Mouse (Mus musculus): ENCODE measurements at regions not wholly inside any gene's neighbourhood (a gene's known extent, or its start where the extent isn't known, plus 50 kb on each side); places are given as distances from the start of the nearest gene placed in this dataset.

DNA sequence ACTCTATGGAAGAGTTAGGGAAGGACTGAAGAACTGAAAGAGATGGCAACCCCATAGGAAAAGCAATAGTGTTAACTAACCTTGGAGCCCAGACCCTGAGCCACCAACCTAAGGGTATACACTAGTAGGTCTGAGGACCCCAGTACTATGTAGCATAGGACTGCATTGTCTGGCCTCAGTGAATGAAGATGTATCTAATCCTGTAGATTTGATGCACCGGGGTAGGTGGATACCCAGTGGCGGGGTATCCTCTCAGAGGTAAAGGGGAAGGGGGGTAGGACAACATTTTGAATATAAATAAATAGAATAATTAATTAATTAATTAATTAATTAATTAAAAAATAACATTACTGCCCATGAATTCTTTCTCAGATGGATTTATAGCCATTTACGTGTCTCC is 387.9 kb upstream of the 4921530L21Rik start:
- Histone ChIP-seq H3K4me3 (ENCODE audit: insufficient read depth, low read length) (no peak overlapping the region), H3K27ac (ENCODE audit: insufficient read depth, low read depth, low read length) (no peak overlapping the region), H3K4me1 (ENCODE audit: control insufficient read depth, insufficient read depth, low read length) (peaks cover 3% of the 10 kb centered on the region; the same call in 1 of the 2 replicates)
- TF ChIP-seq POLR2A (IDR thresholded peaks at IDR 0.05; ENCODE audit: borderline replicate concordance, low read depth, low read length) (no peak), CTCF (IDR thresholded peaks at IDR 0.05; ENCODE audit: low read depth, low read length) (no peak)

DNA sequence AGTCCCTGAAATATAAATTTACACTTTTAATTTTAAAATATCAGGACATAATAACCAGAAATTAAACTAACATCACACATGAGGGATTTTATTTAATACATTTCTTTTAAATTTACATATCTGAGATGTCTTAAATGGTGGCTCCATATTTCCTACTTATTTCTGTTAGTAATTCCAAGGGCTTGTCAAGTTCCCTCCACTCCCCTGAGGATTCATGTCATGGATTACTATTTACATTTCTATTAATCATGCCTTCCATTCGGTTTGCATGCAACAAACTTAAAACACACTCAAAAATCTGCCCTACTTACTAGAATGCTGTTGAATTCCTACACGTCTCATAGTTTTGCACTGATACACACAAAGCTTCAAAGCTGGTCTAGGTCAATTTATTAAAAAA is 387.1 kb upstream of the 4921530L21Rik start:
- TF ChIP-seq CTCF (IDR thresholded peaks at IDR 0.05; ENCODE audit: low read depth, low read length) = no peak
- no peak for TF ChIP-seq POLR2A (IDR thresholded peaks at IDR 0.05; ENCODE audit: borderline replicate concordance, low read depth, low read length)
- Histone ChIP-seq H3K4me1 (ENCODE audit: control insufficient read depth, insufficient read depth, low read length) (peaks cover 3% of the 10 kb centered on the region; the same call in 1 of the 2 replicates), H3K4me3 (ENCODE audit: insufficient read depth, low read length) (no peak overlapping the region), H3K27ac (ENCODE audit: insufficient read depth, low read depth, low read length) (no peak overlapping the region)

DNA sequence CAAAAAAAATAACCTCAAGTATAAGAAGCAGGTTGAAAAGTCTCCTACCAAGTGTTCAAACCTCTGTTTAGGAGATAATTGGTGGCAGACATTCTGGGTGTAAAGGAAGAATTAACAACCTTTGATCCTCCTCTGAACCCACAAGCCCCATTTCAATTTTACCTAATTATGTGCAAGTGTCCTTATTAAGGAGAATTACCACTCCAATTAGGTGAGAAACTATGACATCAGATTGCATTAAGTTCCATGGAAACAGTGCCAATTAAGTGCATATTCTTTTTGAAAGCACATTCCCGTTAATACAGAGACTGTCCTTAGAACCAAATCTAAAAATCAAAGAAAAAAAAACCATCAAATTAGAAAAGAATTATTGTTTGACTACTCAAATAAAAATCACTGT is 366.0 kb upstream of the 4921530L21Rik start:
- H3K4me3 ChIP-seq (ENCODE audit: insufficient read depth, low read length) = no peak overlapping the region
- peaks cover 2% of the 10 kb centered on the region for H3K4me1 ChIP-seq (ENCODE audit: control insufficient read depth, insufficient read depth, low read length)
- no peak overlapping the region for H3K27ac ChIP-seq (ENCODE audit: insufficient read depth, low read depth, low read length)
- TF ChIP-seq CTCF (IDR thresholded peaks at IDR 0.05; ENCODE audit: low read depth, low read length) (no peak), POLR2A (IDR thresholded peaks at IDR 0.05; ENCODE audit: borderline replicate concordance, low read depth, low read length) (no peak)

DNA sequence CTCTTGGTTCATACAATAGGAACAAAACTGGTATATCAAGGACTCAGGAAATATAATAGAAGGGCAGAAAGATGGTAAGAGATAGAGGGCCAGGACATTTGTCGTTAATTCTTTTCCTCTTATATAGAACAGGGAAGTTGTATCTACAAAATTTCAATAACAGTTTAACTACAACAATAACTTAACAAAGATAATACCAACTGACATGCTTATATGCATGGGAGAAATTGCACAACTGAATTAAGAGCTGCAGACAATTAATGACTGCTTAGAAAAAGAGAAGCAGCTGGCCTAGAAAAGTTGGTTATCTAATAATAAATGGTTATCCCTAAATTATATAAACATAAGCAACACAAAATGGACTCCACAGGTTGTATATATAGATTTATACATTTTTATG is 362.2 kb upstream of the 4921530L21Rik start:
- H3K4me1 ChIP-seq (ENCODE audit: control insufficient read depth, insufficient read depth, low read length) = peaks cover 2% of the 10 kb centered on the region
- H3K27ac ChIP-seq (ENCODE audit: insufficient read depth, low read depth, low read length) = no peak overlapping the region
- no peak overlapping the region for H3K4me3 ChIP-seq (ENCODE audit: insufficient read depth, low read length)
- TF ChIP-seq CTCF (IDR thresholded peaks at IDR 0.05; ENCODE audit: low read depth, low read length) (no peak), POLR2A (IDR thresholded peaks at IDR 0.05; ENCODE audit: borderline replicate concordance, low read depth, low read length) (no peak)

DNA sequence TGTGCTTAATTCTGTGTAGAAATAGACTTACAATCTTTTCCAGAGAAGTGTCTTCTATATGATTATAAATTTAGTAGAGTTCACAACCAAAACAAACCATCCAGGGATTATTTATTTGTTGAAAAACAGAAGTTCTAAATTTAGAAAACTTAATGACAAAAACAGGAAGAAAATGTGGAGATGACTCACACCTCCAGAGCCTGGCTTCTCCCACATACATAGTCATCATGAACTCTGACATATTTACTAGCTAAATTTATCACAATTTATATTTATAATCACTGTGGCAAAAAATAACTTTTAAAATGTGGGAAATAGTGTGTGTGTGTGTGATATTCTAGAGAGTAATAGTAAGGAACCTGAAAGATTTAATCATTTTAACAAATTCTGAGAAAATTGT is 337.2 kb upstream of the 4921530L21Rik start:
- no peak overlapping the region for H3K27ac ChIP-seq (ENCODE audit: insufficient read depth, low read depth, low read length)
- H3K4me3 ChIP-seq (ENCODE audit: insufficient read depth, low read length) = no peak overlapping the region
- TF ChIP-seq POLR2A (IDR thresholded peaks at IDR 0.05; ENCODE audit: borderline replicate concordance, low read depth, low read length) (no peak), CTCF (IDR thresholded peaks at IDR 0.05; ENCODE audit: low read depth, low read length) (no peak)
- H3K4me1 ChIP-seq (ENCODE audit: control insufficient read depth, insufficient read depth, low read length) = peaks cover 5% of the 10 kb centered on the region

DNA sequence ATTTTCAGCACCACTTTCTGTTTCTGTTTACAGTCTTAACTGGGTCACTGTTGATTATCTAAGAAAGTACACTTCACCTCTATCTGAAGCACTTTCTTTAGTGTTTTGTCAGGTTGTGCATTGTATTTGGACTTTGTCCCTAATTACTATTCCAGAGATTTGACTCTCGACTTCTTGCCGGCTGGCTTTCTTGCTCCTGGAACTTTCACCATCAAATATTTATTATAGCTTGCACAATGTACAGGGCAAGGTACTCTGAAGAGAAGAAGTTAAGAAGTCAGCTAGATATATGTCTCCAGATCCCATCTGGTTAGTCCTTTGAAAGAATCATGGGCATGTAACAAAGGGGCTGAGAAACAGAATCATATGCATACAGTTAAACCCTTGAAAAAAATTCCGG is 290.0 kb upstream of the 4921530L21Rik start:
- no peak overlapping the region for H3K27ac ChIP-seq (ENCODE audit: insufficient read depth, low read depth, low read length)
- no peak for TF ChIP-seq POLR2A (IDR thresholded peaks at IDR 0.05; ENCODE audit: borderline replicate concordance, low read depth, low read length)
- no peak for TF ChIP-seq CTCF (IDR thresholded peaks at IDR 0.05; ENCODE audit: low read depth, low read length)
- no peak overlapping the region for H3K4me3 ChIP-seq (ENCODE audit: insufficient read depth, low read length)
- no peaks in the 10 kb centered on the region for H3K4me1 ChIP-seq (ENCODE audit: control insufficient read depth, insufficient read depth, low read length)

DNA sequence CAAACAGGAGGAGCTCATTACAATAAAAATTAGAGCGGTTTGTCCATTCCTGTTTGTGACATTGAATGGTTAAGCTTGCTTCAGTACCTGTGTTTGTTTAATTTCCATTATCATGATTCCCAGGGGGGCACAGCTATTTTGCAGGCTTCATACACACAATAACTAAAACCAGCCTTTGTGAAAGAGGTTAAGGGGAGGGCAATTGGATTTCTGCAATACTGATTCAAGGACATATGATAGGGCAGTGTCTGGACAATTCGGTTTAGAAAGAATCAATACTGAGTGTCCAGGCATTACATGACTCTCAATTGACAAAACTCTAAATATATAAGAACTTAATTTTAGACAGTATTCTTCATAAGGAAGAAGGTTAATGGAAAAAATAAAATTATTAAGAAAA is 284.7 kb upstream of the 4921530L21Rik start:
- H3K4me1 ChIP-seq (ENCODE audit: control insufficient read depth, insufficient read depth, low read length) = no peaks in the 10 kb centered on the region
- H3K27ac ChIP-seq (ENCODE audit: insufficient read depth, low read depth, low read length) = no peak overlapping the region
- no peak for TF ChIP-seq POLR2A (IDR thresholded peaks at IDR 0.05; ENCODE audit: borderline replicate concordance, low read depth, low read length)
- no peak for TF ChIP-seq CTCF (IDR thresholded peaks at IDR 0.05; ENCODE audit: low read depth, low read length)
- H3K4me3 ChIP-seq (ENCODE audit: insufficient read depth, low read length) = no peak overlapping the region

DNA sequence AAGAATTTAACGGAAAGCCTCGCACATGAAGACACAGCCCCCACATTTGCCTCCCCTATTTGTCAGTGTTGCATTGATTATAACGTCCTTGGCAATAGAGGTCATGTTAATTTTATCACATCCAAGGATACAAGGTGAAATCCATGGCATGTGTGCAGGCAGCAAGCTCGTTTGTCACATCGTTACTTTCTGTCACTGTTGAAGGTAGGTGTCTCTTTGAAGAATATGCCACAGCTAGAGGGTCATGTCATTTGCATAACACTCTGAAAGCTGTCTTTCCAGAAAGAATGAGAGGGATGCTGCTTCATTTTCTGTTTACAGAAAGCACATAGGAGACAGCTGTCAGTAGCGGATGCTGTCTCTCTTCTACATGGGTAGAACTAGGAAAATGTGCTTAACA is 235.1 kb upstream of the 4921530L21Rik start:
- no peaks in the 10 kb centered on the region for H3K4me1 ChIP-seq (ENCODE audit: control insufficient read depth, insufficient read depth, low read length)

DNA sequence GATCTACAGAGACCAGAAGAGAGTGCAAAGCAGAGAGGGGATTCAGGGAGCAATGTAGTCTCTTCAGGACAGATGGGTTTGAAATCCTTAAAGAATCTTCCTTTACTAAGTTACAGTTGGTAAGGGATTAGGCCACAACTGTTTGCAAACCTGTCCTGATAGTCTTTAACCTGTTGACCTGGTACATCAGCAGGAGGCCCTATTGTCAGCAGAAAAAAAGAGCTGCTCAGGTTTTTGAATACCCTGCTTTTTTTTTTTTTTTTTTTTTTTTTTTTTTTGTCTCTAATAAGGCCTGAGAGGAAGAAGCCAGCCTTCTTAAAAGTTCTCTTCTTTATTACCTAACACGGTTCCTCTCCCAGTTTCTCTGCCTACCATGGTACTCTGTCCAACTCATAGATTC is 221.5 kb upstream of the 4921530L21Rik start:
- Histone ChIP-seq H3K4me1 (ENCODE audit: control insufficient read depth, insufficient read depth, low read length) (no peaks in the 10 kb centered on the region), H3K27ac (ENCODE audit: insufficient read depth, low read depth, low read length) (no peak overlapping the region), H3K4me3 (ENCODE audit: insufficient read depth, low read length) (no peak overlapping the region)
- TF ChIP-seq POLR2A (IDR thresholded peaks at IDR 0.05; ENCODE audit: borderline replicate concordance, low read depth, low read length) (no peak), CTCF (IDR thresholded peaks at IDR 0.05; ENCODE audit: low read depth, low read length) (no peak)

More for the DNA sequence above, 235.1 kb upstream of the 4921530L21Rik start:
- TF ChIP-seq POLR2A (IDR thresholded peaks at IDR 0.05; ENCODE audit: borderline replicate concordance, low read depth, low read length) (no peak), CTCF (IDR thresholded peaks at IDR 0.05; ENCODE audit: low read depth, low read length) (no peak)
- Histone ChIP-seq H3K4me3 (ENCODE audit: insufficient read depth, low read length) (no peak overlapping the region), H3K27ac (ENCODE audit: insufficient read depth, low read depth, low read length) (no peak overlapping the region)

DNA sequence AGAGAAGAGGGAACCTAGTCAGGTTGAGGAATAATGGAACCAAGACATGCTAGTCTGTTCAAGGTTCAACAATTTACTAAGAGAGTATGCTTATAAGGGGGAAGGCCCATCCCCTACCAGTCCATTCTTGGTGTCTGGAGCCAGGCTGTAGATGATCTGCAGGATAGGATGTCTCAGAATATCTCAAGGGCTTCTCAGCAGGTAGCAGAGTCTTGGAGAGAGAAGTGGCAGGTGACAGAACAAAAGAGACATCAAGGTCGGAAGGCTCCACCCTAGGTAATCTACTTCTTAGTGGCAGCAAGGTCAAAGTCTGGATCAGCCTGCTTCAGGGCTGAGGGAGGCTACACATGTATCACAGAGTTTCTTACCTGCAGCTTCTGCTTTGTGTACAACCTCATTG is 220.2 kb upstream of the 4921530L21Rik start:
- no peaks in the 10 kb centered on the region for H3K4me1 ChIP-seq (ENCODE audit: control insufficient read depth, insufficient read depth, low read length)
- H3K4me3 ChIP-seq (ENCODE audit: insufficient read depth, low read length) = no peak overlapping the region
- no peak for TF ChIP-seq CTCF (IDR thresholded peaks at IDR 0.05; ENCODE audit: low read depth, low read length)
- TF ChIP-seq POLR2A (IDR thresholded peaks at IDR 0.05; ENCODE audit: borderline replicate concordance, low read depth, low read length) = no peak
- no peak overlapping the region for H3K27ac ChIP-seq (ENCODE audit: insufficient read depth, low read depth, low read length)

DNA sequence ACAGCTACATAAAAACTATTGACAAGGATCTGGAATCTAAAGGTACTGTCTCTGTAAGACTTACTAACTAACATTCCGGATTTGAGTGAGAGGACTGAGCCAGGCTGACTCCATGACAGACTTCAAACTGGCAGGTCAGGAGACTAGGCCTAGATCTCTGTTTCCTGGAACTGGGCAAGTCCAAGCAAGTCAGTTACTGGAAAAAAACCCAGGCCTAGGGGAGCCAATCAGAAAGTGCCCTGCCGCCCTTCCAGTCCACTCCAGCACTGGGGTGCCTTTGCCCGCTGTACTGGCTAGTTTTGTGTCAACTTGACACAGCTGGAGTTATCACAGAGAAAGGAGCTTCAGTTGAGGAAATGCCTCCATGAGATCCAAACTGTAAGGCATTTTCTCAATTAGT is 219.6 kb upstream of the 4921530L21Rik start:
- no peak overlapping the region for H3K4me3 ChIP-seq (ENCODE audit: insufficient read depth, low read length)
- TF ChIP-seq CTCF (IDR thresholded peaks at IDR 0.05; ENCODE audit: low read depth, low read length) (no peak), POLR2A (IDR thresholded peaks at IDR 0.05; ENCODE audit: borderline replicate concordance, low read depth, low read length) (no peak)

More for the DNA sequence above, 219.6 kb upstream of the 4921530L21Rik start:
- H3K27ac ChIP-seq (ENCODE audit: insufficient read depth, low read depth, low read length) = no peak overlapping the region
- H3K4me1 ChIP-seq (ENCODE audit: control insufficient read depth, insufficient read depth, low read length) = no peaks in the 10 kb centered on the region
